In genomic region chr7:132808841-132809682, GRCm38 (mm10) we compare ENCODE assay signal across 8 mouse cellular contexts. TPM values are rescaled to one million over a fixed set of nuclear protein-coding genes. Genes with fewer than 3 reads are reported as not detected.
DNase-seq lines count a peak whose midpoint lies in the region; ATAC-seq and TF ChIP-seq lines count a peak whose summit lies in the region.
"Had no signal": no experiment of that assay in that cellular context is flagged by ENCODE, and none has a peak within 500 bp of the region (broad histone marks: within the 10 kb centered on the region; RNA-seq: fewer than 3 reads in every experiment).

No protein-coding gene starts in this region.

- no peak overlapping the region for H3K9ac ChIP-seq in midbrain, postnatal 0 days (replicated peaks; ENCODE audit: low read length, poor library complexity, severe bottlenecking)

- H3K27me3 ChIP-seq in midbrain, postnatal 0 days (ENCODE audit: insufficient read depth, low read length): no peaks in the 10 kb centered on the region

- H3K36me3 ChIP-seq in midbrain, postnatal 0 days (ENCODE audit: insufficient read depth, low read length): no peaks in the 10 kb centered on the region

- peak; percentile 37 for TF ChIP-seq CTCF in midbrain, postnatal 0 days (IDR thresholded peaks at IDR 0.05)

- H3K9me3 ChIP-seq in midbrain, postnatal 0 days (ENCODE audit: low read length): no peaks in the 10 kb centered on the region

- peak overlapping the region; percentile 55; the same call in 1 of the 2 replicates for H3K27ac ChIP-seq in midbrain, postnatal 0 days (ENCODE audit: low read depth, low read length)

- H3K4me1 ChIP-seq in midbrain, postnatal 0 days (ENCODE audit: insufficient read depth, low read length): peaks cover 14% of the 10 kb centered on the region

- ATAC-seq in midbrain, postnatal 0 days (ENCODE audit: low FRiP score): no peak
- no peak for ATAC-seq in frontal cortex, adult (ENCODE audit: low TSS enrichment)

- 5% methylated on average over 20 of the region's 20 CpGs for WGBS in midbrain, postnatal 0 days

- H3K4me3 ChIP-seq in midbrain, postnatal 0 days (ENCODE audit: low read depth, low read length): no peak overlapping the region
- H3K4me3 ChIP-seq: erythroblast, embryonic 14.5 days had no signal

- DNase-seq in right cerebral cortex, postnatal 10 days (ENCODE audit: low spot score in 2 of 2): peak; percentile 51 to 53
- no peak for DNase-seq in right cerebral cortex, postnatal 14 days
- DNase-seq in cerebellum, adult 9-10 months: peak; percentile 75
- DNase-seq in gastrocnemius, postnatal 25 days: peak; percentile 68
- DNase-seq in kidney, postnatal 14 days: peak; percentile 50
- peak; percentile 61 for DNase-seq in midbrain, postnatal 0 days (ENCODE audit: low spot score)

- H3K4me2 ChIP-seq in midbrain, postnatal 0 days (ENCODE audit: low read depth, low read length, poor library complexity, severe bottlenecking): peak overlapping the region; percentile 35; the same call in 1 of the 2 replicates

RNA-seq across cellular contexts. Expression of gene Fam53b, which starts 4.6 kb away (rescaled TPM):
- 10 to 100 TPM; 17.0 to 19.0 TPM for total RNA-seq in gastrocnemius, postnatal 25 days (2021)
- 8.0 and 17.3 TPM in 2 replicates for total RNA-seq in midbrain, postnatal 0 days (2014; rRNA removed)
- 7.3 and 9.4 TPM in 2 replicates for polyA plus RNA-seq in midbrain, postnatal 0 days (2015; fragmentation: Nextera tagmentation; extraction: Ambion mirVana)

RNA-seq across cellular contexts. Expression of gene Eef1akmt2, which starts 43.4 kb away (rescaled TPM):
- 1 to 10 TPM; 5.5 to 8.3 TPM for total RNA-seq in gastrocnemius, postnatal 25 days (2021)
- 52.1 and 62.1 TPM in 2 replicates for total RNA-seq in midbrain, postnatal 0 days (2014; rRNA removed)
- polyA plus RNA-seq in midbrain, postnatal 0 days (2015; fragmentation: Nextera tagmentation; extraction: Ambion mirVana): 80.1 and 84.2 TPM in 2 replicates

RNA-seq across cellular contexts. Expression of gene Abraxas2, which starts 50.0 kb away (rescaled TPM):
- total RNA-seq in gastrocnemius, postnatal 25 days (2021): 10 to 100 TPM; 19.8 to 22.5 TPM
- total RNA-seq in midbrain, postnatal 0 days (2014; rRNA removed): 26.7 and 28.8 TPM in 2 replicates
- 31.1 and 32.3 TPM in 2 replicates for polyA plus RNA-seq in midbrain, postnatal 0 days (2015; fragmentation: Nextera tagmentation; extraction: Ambion mirVana)
